Mouse (Mus musculus) intestine, postnatal 0 days (tissue): ENCODE data around the gene Mob4. TPM values are rescaled to one million over a fixed set of nuclear protein-coding genes. Genes with fewer than 3 reads are reported as not detected.

ENCODE experiments used
- ATAC-seq: fragments of 200-750 bp; cut with Nextera tagmentation; 2 replicates; pipeline ENCODE4 v1.8.0; 2017; ENCODE audit warnings: mild to moderate bottlenecking, moderate TSS enrichment, moderate library complexity
- H3K27ac ChIP-seq: fragments of 300-500 bp; sonication (generic); 2 replicates; pipeline ENCODE4 v1.5.1; 2014; ENCODE audit warnings: mild to moderate bottlenecking, low read depth, low read length, moderate library complexity
- H3K27me3 ChIP-seq: fragments of 300-500 bp; sonication (generic); replicated peaks from 2 replicates; pipeline ENCODE4 v1.6.1; 2014; ENCODE audit warnings: low read length, mixed read lengths; ENCODE audit not compliant: control insufficient read depth, insufficient read depth
- H3K36me3 ChIP-seq: fragments of 300-500 bp; sonication (generic); 2 replicates; pipeline ENCODE4 v1.6.1; 2014; ENCODE audit warnings: mild to moderate bottlenecking, moderate library complexity; ENCODE audit not compliant: control insufficient read depth, insufficient read depth
- H3K4me1 ChIP-seq: fragments of 300-500 bp; sonication (generic); replicated peaks from 2 replicates; pipeline ENCODE4 v1.6.1; 2014; ENCODE audit warnings: antibody characterized with exemption, low read length, mixed read lengths; ENCODE audit not compliant: control insufficient read depth, insufficient read depth
- H3K4me2 ChIP-seq: fragments of 300-500 bp; sonication (generic); replicated peaks from 2 replicates; pipeline ENCODE4 v1.6.1; 2014; ENCODE audit warnings: low read depth, mild to moderate bottlenecking, moderate library complexity
- H3K4me3 ChIP-seq: fragments of 300-500 bp; sonication (generic); 2 replicates; pipeline ENCODE4 v1.5.1; 2014; ENCODE audit warnings: low read depth, low read length
- H3K9ac ChIP-seq: fragments of 300-500 bp; sonication (generic); 2 replicates; pipeline ENCODE4 v1.6.1; 2014; ENCODE audit warnings: mild to moderate bottlenecking, low read depth, low read length
- H3K9me3 ChIP-seq: fragments of 300-500 bp; sonication (generic); 2 replicates; pipeline ENCODE4 v1.6.1; 2016; ENCODE audit warnings: mixed run types; ENCODE audit not compliant: control insufficient read depth
- CTCF ChIP-seq: sonication (generic); IDR thresholded peaks from 2 replicates; pipeline ENCODE4 v1.5.1; 2016; ENCODE audit warnings: low read depth, mild to moderate bottlenecking, control low read depth, antibody characterized with exemption, moderate library complexity
- WGBS: fragments of 180-500 bp; shearing (Covaris S2); extraction: QIAGEN DNeasy Blood & Tissue Kit; methylation state at CpG from one replicate; pipeline ENCODE4 v1.1.7; 2014; 5-methylcytosine and 5-hydroxymethylcytosine counted together
- polyA plus RNA-seq: library from polyadenylated mRNA; unstranded; fragments of >200 nt; fragmentation: Nextera tagmentation; extraction: Ambion mirVana; gene quantifications from 2 replicates; pipeline ENCODE4 v1.2.1, GENCODE M21; 2015

Gene Mob4
- polyA plus RNA-seq, 1 experiment from 2014 or later: 87.1 TPM

DNA sequence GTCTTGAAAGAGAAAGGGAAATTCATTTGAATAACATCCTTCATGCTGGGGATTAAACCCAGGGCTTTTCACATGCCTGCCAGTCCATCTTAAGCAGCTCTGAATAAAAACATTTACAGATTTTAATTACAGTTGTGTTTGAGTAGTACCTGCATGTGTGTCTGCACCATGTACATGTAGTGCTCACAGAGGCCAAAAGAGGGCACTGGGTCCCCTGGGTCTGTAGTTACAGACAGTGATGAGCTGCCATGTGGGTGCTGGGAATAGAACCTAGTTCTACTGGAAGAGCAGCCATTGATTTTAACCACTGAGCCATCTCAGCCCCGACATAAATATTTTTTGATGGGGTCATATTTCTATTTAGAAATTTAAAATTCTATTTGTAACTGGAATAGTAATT, 4.8 kb downstream of the Mob4 start:
- no peak overlapping the region for H3K4me2 ChIP-seq
- no peaks in the 10 kb centered on the region for H3K27me3 ChIP-seq
- no peak overlapping the region for H3K4me3 ChIP-seq
- H3K4me1 ChIP-seq: 0 out of 2 replicates have a peak, but pooled peaks cover 4% of the 10 kb centered on the region
- H3K9ac ChIP-seq: no peak overlapping the region
- H3K9me3 ChIP-seq: no peaks in the 10 kb centered on the region
- no peak overlapping the region for H3K27ac ChIP-seq
- 98% methylated on average over 1 of the region's 1 CpGs for WGBS
- peak; percentile 27 for TF ChIP-seq CTCF
- H3K36me3 ChIP-seq: peaks cover 15% of the 10 kb centered on the region
- ATAC-seq: no peak

DNA sequence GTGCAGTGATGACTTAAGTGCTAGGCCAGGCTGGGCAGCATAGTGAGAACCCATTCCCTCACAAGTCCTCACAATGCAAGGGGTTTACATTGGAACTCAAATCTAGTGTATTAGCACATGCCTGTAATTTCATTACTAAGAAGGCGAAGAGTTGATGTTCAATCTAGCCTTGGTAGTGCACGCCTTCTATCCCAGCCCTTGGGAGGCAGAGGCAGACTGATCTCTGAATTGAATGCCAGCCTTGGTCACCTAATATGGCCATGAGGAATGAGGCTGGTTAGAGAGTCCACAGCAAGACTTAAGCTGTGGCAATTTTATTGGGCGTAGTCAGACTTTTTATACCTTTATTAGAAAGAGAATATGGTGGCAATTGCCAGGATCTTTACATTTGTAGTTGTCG, 13.3 kb downstream of the Mob4 start:
- Histone ChIP-seq H3K4me2 (no peak overlapping the region), H3K36me3 (peaks cover 29% of the 10 kb centered on the region), H3K27me3 (no peaks in the 10 kb centered on the region), H3K9ac (no peak overlapping the region), H3K4me1 (no peaks in the 10 kb centered on the region), H3K9me3 (no peaks in the 10 kb centered on the region), H3K4me3 (no peak overlapping the region), H3K27ac (no peak overlapping the region)
- ATAC-seq: no peak
- WGBS: 95% methylated on average over 4 of the region's 4 CpGs
- TF ChIP-seq CTCF: no peak

GRCm38 (mm10) chr1:55145556-55145955, 14.5 kb downstream of the Mob4 start:
- Histone ChIP-seq H3K27ac (no peak overlapping the region), H3K27me3 (no peaks in the 10 kb centered on the region), H3K9ac (no peak overlapping the region), H3K4me2 (no peak overlapping the region), H3K9me3 (no peaks in the 10 kb centered on the region), H3K4me1 (no peaks in the 10 kb centered on the region), H3K4me3 (no peak overlapping the region), H3K36me3 (peaks cover 34% of the 10 kb centered on the region)
- WGBS: 83% methylated on average over 7 of the region's 7 CpGs
- no peak for TF ChIP-seq CTCF
- ATAC-seq: no peak

- Histone ChIP-seq H3K4me3 (no peak overlapping the region), H3K9ac (no peak overlapping the region), H3K36me3 (peaks cover 57% of the 10 kb centered on the region), H3K27me3 (no peaks in the 10 kb centered on the region), H3K27ac (no peak overlapping the region), H3K4me2 (no peak overlapping the region), H3K9me3 (no peaks in the 10 kb centered on the region), H3K4me1 (no peaks in the 10 kb centered on the region)
- TF ChIP-seq CTCF: no peak
- no peak for ATAC-seq
- 98% methylated on average over 4 of the region's 4 CpGs for WGBS
These were observed 26.3 kb downstream of the Mob4 start for GRCm38 (mm10) chr1:55157329-55157728.

GRCm38 (mm10) chr1:55158211-55158610, 27.2 kb downstream of the Mob4 start:
- WGBS: 89% methylated on average over 3 of the region's 3 CpGs
- no peak overlapping the region for H3K27ac ChIP-seq
- H3K4me2 ChIP-seq: no peak overlapping the region

DNA sequence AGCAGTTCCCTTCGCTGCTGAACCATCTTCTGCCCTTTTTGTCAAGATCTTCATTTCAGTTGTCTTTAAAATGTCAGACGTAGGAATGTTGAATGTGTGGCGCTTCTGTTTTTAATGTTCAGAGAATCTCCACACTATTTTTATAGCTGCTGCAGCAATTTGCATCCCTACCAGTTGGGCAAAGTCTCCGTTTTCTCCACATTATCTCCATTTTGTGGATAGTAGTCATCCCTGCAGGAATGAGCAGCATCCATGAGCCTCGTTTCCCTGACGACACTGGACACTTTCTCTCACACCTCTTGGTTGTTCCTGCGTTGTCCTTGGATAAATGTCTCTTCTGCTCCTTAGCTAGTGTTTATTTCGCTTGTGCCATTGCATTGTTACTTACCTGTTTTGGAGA, 27.8 kb downstream of the Mob4 start:
- no peaks in the 10 kb centered on the region for H3K9me3 ChIP-seq

More at GRCm38 (mm10) chr1:55158211-55158610, 27.2 kb downstream of the Mob4 start:
- Histone ChIP-seq H3K4me3 (no peak overlapping the region), H3K9ac (no peak overlapping the region), H3K9me3 (no peaks in the 10 kb centered on the region), H3K36me3 (peaks cover 53% of the 10 kb centered on the region), H3K4me1 (no peaks in the 10 kb centered on the region), H3K27me3 (no peaks in the 10 kb centered on the region)
- no peak for TF ChIP-seq CTCF
- ATAC-seq: no peak

DNA sequence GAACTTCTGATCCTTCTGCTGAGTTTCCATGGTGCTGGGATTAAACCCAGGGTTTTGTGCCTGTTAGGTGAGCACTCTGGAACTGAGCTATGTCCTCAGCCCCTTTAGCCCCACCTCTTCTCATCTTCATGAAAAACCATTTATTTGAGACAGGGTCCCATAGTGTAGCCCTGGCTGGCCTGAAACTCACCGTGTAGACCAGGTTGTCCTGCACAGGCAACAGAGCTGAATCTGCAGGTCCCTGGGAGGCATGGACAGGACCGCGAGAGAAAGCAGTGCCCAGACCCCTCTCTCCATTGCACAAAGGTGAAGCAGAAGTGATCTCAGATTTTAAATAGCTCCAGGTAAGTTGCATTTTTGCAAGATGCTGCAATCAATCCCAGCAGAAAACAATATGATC, 29.2 kb downstream of the Mob4 start:
- Histone ChIP-seq H3K27me3 (no peaks in the 10 kb centered on the region), H3K4me3 (no peak overlapping the region), H3K4me1 (no peaks in the 10 kb centered on the region), H3K9ac (no peak overlapping the region), H3K9me3 (no peaks in the 10 kb centered on the region), H3K4me2 (no peak overlapping the region), H3K27ac (no peak overlapping the region), H3K36me3 (peaks cover 38% of the 10 kb centered on the region)
- 94% methylated on average over 3 of the region's 3 CpGs for WGBS
- no peak for ATAC-seq
- no peak for TF ChIP-seq CTCF

More for the DNA sequence above, 27.8 kb downstream of the Mob4 start:
- ATAC-seq: no peak
- Histone ChIP-seq H3K4me3 (no peak overlapping the region), H3K4me2 (no peak overlapping the region), H3K27ac (no peak overlapping the region), H3K4me1 (no peaks in the 10 kb centered on the region), H3K9ac (no peak overlapping the region), H3K27me3 (no peaks in the 10 kb centered on the region), H3K36me3 (peaks cover 51% of the 10 kb centered on the region)
- WGBS: 91% methylated on average over 8 of the region's 8 CpGs
- no peak for TF ChIP-seq CTCF
